In the genomic region with DNA sequence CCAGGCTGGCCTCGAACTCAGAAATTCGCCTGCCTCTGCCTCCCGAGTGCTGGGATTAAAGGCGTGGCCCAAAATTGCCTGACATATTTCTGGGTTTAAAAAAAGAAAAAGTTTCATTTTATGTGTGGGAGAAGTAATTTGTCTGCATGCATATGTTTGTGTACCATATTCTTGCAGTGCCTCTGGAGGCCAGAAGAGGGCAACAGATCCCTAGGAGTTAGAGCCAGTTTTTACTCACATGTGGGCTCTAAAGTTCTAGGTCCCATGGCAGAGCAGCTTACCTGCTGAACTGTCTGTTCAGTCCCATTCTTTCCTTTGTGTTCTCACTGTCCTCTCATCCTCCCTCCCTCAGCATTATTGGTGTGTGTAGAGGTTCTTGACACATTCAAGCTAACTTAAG, we compare ENCODE assay signal across 8 mouse cellular contexts. TPM values are rescaled to one million over a fixed set of nuclear protein-coding genes. Genes with fewer than 3 reads are reported as not detected.
DNase-seq lines count a peak whose midpoint lies in the region; ATAC-seq and TF ChIP-seq lines count a peak whose summit lies in the region.

No protein-coding gene starts in this region.

- H3K27ac ChIP-seq in midbrain, embryonic 11.5 days (ENCODE audit: low read depth, low read length), result no peak overlapping the region
- no peak overlapping the region for H3K27ac ChIP-seq in midbrain, embryonic 16.5 days (ENCODE audit: low read length)
- no peak overlapping the region for H3K27ac ChIP-seq in liver, postnatal 0 days (ENCODE audit: low read depth)

- H3K4me1 ChIP-seq in midbrain, embryonic 11.5 days (ENCODE audit: control insufficient read depth, insufficient read depth, low read length), result no peaks in the 10 kb centered on the region
- no peaks in the 10 kb centered on the region for H3K4me1 ChIP-seq in midbrain, embryonic 16.5 days (ENCODE audit: control insufficient read depth, insufficient read depth, low read length)
- H3K4me1 ChIP-seq in liver, postnatal 0 days (ENCODE audit: insufficient read depth), result no peaks in the 10 kb centered on the region

- no peak overlapping the region for H3K4me3 ChIP-seq in midbrain, embryonic 11.5 days (ENCODE audit: low read depth, low read length)
- H3K4me3 ChIP-seq in midbrain, embryonic 16.5 days (ENCODE audit: low read depth, low read length), result no peak overlapping the region
- no peak overlapping the region for H3K4me3 ChIP-seq in liver, postnatal 0 days (ENCODE audit: low read depth, low read length)

- no peak for TF ChIP-seq EP300 in liver, postnatal 0 days (IDR thresholded peaks at IDR 0.05; ENCODE audit: low read depth)

- TF ChIP-seq CTCF in liver, postnatal 0 days (IDR thresholded peaks at IDR 0.05; ENCODE audit: low read depth), result peak; percentile 70

- H3K36me3 ChIP-seq in midbrain, embryonic 11.5 days (ENCODE audit: control insufficient read depth, insufficient read depth, low read length), result peaks cover 34% of the 10 kb centered on the region
- H3K36me3 ChIP-seq in midbrain, embryonic 16.5 days (ENCODE audit: control insufficient read depth, insufficient read depth, low read length), result peaks cover 32% of the 10 kb centered on the region
- H3K36me3 ChIP-seq in liver, postnatal 0 days (replicated peaks; ENCODE audit: insufficient read depth, low read length), result peaks cover 55% of the 10 kb centered on the region
- peaks cover 29% of the 10 kb centered on the region for H3K36me3 ChIP-seq in splenic B cell, adult 2 months (ENCODE audit: control insufficient read depth, insufficient read depth, low read length, poor library complexity, severe bottlenecking)

- no peak for ATAC-seq in frontal cortex, adult (ENCODE audit: low TSS enrichment)
- ATAC-seq in midbrain, embryonic 11.5 days (ENCODE audit: low FRiP score), result no peak
- ATAC-seq in midbrain, embryonic 16.5 days, result no peak
- no peak for ATAC-seq in liver, postnatal 0 days

- peak; percentile 15 to 51 for DNase-seq in frontal cortex, adult 2 months (ENCODE audit: extremely low spot score in 1 of 2, low spot score in 1 of 2)
- DNase-seq in midbrain, embryonic 11.5 days (ENCODE audit: low spot score, missing footprints), result peak; percentile 87
- peak; percentile 11 to 44 for DNase-seq in adrenal gland, postnatal 36 days
- DNase-seq in liver, postnatal 0 days, result peak; percentile 34
- peak; percentile 60 for DNase-seq in splenic B cell, adult 2 months (ENCODE audit: low read depth, low spot score)
- no peak for DNase-seq in ovary, adult 18-20 months (ENCODE audit: low spot score)

- no peaks in the 10 kb centered on the region for H3K27me3 ChIP-seq in midbrain, embryonic 11.5 days (ENCODE audit: control insufficient read depth, insufficient read depth, low read length)
- H3K27me3 ChIP-seq in midbrain, embryonic 16.5 days (ENCODE audit: control insufficient read depth, insufficient read depth, low read depth, low read length), result no peaks in the 10 kb centered on the region
- H3K27me3 ChIP-seq in liver, postnatal 0 days (ENCODE audit: insufficient read depth, low read length), result no peaks in the 10 kb centered on the region
- no peaks in the 10 kb centered on the region for H3K27me3 ChIP-seq in splenic B cell, adult 2 months (ENCODE audit: control insufficient read depth, insufficient read depth, low read length, poor library complexity, severe bottlenecking)

- no peaks in the 10 kb centered on the region for H3K9me3 ChIP-seq in midbrain, embryonic 11.5 days (ENCODE audit: control insufficient read depth, low read length)
- H3K9me3 ChIP-seq in midbrain, embryonic 16.5 days (replicated peaks; ENCODE audit: control insufficient read depth, low read length, poor library complexity, severe bottlenecking), result no peaks in the 10 kb centered on the region
- no peaks in the 10 kb centered on the region for H3K9me3 ChIP-seq in liver, postnatal 0 days (ENCODE audit: low read length)

- no peak overlapping the region for H3K9ac ChIP-seq in midbrain, embryonic 11.5 days (ENCODE audit: low read length)
- H3K9ac ChIP-seq in midbrain, embryonic 16.5 days (ENCODE audit: low read depth, low read length), result no peak overlapping the region
- H3K9ac ChIP-seq in liver, postnatal 0 days (replicated peaks), result no peak overlapping the region

- WGBS in midbrain, embryonic 11.5 days, result 96% methylated on average over 4 of the region's 4 CpGs
- 97% methylated on average over 4 of the region's 4 CpGs for WGBS in midbrain, embryonic 16.5 days
- WGBS in liver, postnatal 0 days (ENCODE audit: insufficient replicate concordance), result 75% methylated on average over 4 of the region's 4 CpGs

- H3K4me2 ChIP-seq in midbrain, embryonic 11.5 days, result no peak overlapping the region
- no peak overlapping the region for H3K4me2 ChIP-seq in midbrain, embryonic 16.5 days (ENCODE audit: low read length)
- no peak overlapping the region for H3K4me2 ChIP-seq in liver, postnatal 0 days (ENCODE audit: low read depth, low read length)

RNA-seq across cellular contexts. Expression of a gene that starts 24.0 kb away (rescaled TPM):
- polyA plus RNA-seq in frontal cortex, adult 2 months (2012; rRNA removed), result 72.2 and 81.6 TPM in 2 replicates
- 127 and 137 TPM in 2 replicates for polyA plus RNA-seq in midbrain, embryonic 11.5 days (2014; fragmentation: Nextera tagmentation; extraction: Ambion mirVana)
- 114 and 124 TPM in 2 replicates for polyA plus RNA-seq in midbrain, embryonic 16.5 days (2015; fragmentation: Nextera tagmentation; extraction: Ambion mirVana)
- total RNA-seq in adrenal gland, postnatal 36 days (2021), result 10 to 100 TPM; 50.0 to 74.6 TPM
- 21.7 and 21.8 TPM in 2 replicates for polyA plus RNA-seq in liver, postnatal 0 days (2015; fragmentation: Nextera tagmentation; extraction: Ambion mirVana)

RNA-seq across cellular contexts. Expression of a gene that starts 32.7 kb away (rescaled TPM):
- polyA plus RNA-seq in frontal cortex, adult 2 months (2012; rRNA removed), result 20.2 and 21.4 TPM in 2 replicates
- 16.9 and 19.6 TPM in 2 replicates for polyA plus RNA-seq in midbrain, embryonic 11.5 days (2014; fragmentation: Nextera tagmentation; extraction: Ambion mirVana)
- 30.3 and 32.6 TPM in 2 replicates for polyA plus RNA-seq in midbrain, embryonic 16.5 days (2015; fragmentation: Nextera tagmentation; extraction: Ambion mirVana)
- 100 to 1,000 TPM; 107 to 126 TPM for total RNA-seq in adrenal gland, postnatal 36 days (2021)
- polyA plus RNA-seq in liver, postnatal 0 days (2015; fragmentation: Nextera tagmentation; extraction: Ambion mirVana), result 23.4 and 25.2 TPM in 2 replicates
